Mouse (Mus musculus) CH12F3 (cell line): ENCODE results near the gene Gm3526.
"Not testable (repeated sequence)": the region's sequence is repeated elsewhere in the genome, so short reads cannot be mapped to it uniquely, and the experiment has no call there.

Experiments
- in situ Hi-C: fragments of 300-500 bp; cut with MboI; formaldehyde crosslinking; loops from 2 replicates; pipeline ENCODE4 v1.14.3; 2020; ENCODE audit warnings: low sequenced_read_pairs

Gene Gm3526

GRCm38 (mm10) chr14:5260480-5260879 lies at the start of gene Gm3526:
TSS of gene Gm3526 (minus strand) at chr14:5260580.
- in situ Hi-C loops = not testable (repeated sequence)
